Mouse (Mus musculus) brown adipose tissue, adult 24 weeks (tissue): ENCODE measurements around the gene Itgb5. TPM values are rescaled to one million over a fixed set of nuclear protein-coding genes. Genes with fewer than 3 reads are reported as not detected.
A peak's percentile ranks its signal among the peaks of the same experiment; 100 is the strongest.

Experiments used
- H3K27ac ChIP-seq: fragments of 200-500 bp; replicated peaks from 2 replicates; pipeline ENCODE4 v1.5.1; 2012; ENCODE audit warnings: low read depth, mild to moderate bottlenecking, low read length
- H3K4me1 ChIP-seq: fragments of 200-500 bp; 2 replicates; pipeline ENCODE4 v1.6.1; 2012; ENCODE audit warnings: low read length, mixed read lengths; ENCODE audit not compliant: control insufficient read depth, insufficient read depth, insufficient read length
- H3K4me3 ChIP-seq: fragments of 200-500 bp; 2 replicates; pipeline ENCODE4 v1.5.1; 2012; ENCODE audit warnings: low read depth, mild to moderate bottlenecking, low read length, moderate library complexity; ENCODE audit not compliant: insufficient read depth
- polyA plus RNA-seq: library from polyadenylated mRNA; stranded (reverse); fragments of >200 nt; gene quantifications from 2 replicates; pipeline ENCODE4 v1.2.4, GENCODE M21; 2012; ENCODE audit not compliant: missing spikeins, insufficient read depth, insufficient read length

Itgb5 gene
- polyA plus RNA-seq, 1 experiment = 42.1 TPM

- H3K27ac ChIP-seq = no peak overlapping the region
- H3K4me1 ChIP-seq = peaks cover 4% of the 10 kb centered on the region; the same call in 1 of the 2 replicates
- H3K4me3 ChIP-seq = no peak overlapping the region
Measured at GRCm38 (mm10) chr16:33844150-33844611, 14.7 kb downstream of the Itgb5 start.

GRCm38 (mm10) chr16:33844866-33845265 is 15.4 kb downstream of the Itgb5 start:
- no peak overlapping the region for H3K27ac ChIP-seq
- no peak overlapping the region for H3K4me3 ChIP-seq
- H3K4me1 ChIP-seq = peaks cover 4% of the 10 kb centered on the region; the same call in 1 of the 2 replicates

GRCm38 (mm10) chr16:33853271-33853670 is 23.8 kb downstream of the Itgb5 start:
- peaks cover 19% of the 10 kb centered on the region for H3K4me1 ChIP-seq
- H3K27ac ChIP-seq = no peak overlapping the region
- H3K4me3 ChIP-seq = no peak overlapping the region

DNA sequence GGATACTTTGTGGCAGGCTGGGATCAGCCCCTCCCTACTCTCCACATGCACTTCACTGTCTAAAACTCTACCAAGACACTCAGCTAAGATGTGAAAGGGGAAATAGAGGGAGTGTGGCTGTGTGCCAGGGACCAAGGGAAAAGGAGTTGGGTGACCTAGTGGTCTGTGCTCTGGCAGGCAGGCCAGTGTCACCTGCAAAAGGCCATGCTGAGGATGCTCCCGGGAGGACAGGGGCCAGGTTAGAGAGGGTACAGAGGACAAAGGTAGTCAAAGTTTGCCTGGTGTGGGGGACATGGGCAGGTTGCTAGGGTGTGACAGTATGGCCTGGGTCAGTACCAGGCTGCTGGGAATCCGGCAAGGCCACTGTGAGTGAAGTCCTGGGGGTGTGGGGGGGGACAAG is 29.3 kb downstream of the Itgb5 start:
- Histone ChIP-seq H3K4me1 (peaks cover 14% of the 10 kb centered on the region), H3K4me3 (no peak overlapping the region), H3K27ac (no peak overlapping the region)

DNA sequence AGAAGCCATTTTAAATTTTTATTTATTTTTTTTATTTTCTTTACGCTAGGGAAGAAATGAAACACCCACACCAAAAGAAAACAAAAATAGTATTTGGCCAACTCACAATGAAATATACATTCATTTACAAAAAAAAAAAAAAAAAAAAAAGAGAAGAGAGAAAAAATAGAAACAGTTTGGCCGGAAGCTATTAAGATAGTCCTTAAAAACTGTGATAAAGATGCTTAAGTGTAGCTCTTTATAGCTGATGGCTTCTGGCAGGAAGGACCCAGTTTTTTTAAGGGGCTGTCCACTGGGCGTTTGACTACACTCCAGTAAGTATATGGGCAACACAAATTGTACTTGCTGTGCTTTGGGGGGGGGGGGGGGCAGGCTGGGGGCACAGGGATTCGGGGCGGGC is 29.9 kb downstream of the Itgb5 start:
- no peak overlapping the region for H3K27ac ChIP-seq
- peaks cover 14% of the 10 kb centered on the region for H3K4me1 ChIP-seq
- H3K4me3 ChIP-seq = no peak overlapping the region

DNA sequence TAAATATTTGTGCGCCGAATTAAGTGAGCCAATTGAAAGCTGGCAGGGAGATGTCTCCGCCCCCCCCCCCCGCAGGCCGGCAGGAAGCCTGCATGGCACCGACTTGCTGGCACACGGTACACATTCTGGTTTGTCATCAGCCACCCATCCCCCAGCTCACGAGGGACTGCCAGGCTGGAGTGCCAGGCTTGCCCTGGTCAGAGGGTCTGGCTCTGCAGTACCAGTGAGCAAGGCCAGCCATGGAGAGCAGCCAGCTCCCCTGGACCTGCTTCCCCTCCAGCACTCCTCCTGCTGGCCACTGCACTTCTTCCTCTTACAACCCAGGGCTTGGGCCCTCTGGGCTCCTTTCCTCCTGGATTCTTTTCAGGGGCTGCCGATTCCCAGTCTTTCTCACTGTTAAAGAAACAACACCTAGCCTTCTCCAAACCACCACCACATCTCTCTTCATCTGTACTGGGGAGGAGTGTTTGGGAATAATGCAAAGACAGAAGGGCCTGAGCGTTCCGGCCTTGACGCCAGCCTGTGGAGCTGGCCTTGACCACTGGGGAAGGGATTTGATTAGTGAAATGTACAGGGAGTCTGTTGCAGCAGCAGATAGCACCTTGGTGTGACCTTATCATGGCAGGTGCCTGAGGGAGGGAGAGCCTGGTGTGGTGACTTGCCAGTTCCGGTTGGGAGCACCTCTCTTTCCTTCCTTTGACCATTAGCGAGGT is 30.7 kb downstream of the Itgb5 start:
- Histone ChIP-seq H3K4me3 (no peak overlapping the region), H3K27ac (peak overlapping the region; percentile 6; the same call in 1 of the 2 replicates), H3K4me1 (peaks cover 6% of the 10 kb centered on the region; the same call in 1 of the 2 replicates)

GRCm38 (mm10) chr16:33862406-33862805 is 32.9 kb downstream of the Itgb5 start:
- Histone ChIP-seq H3K4me3 (no peak overlapping the region), H3K27ac (no peak overlapping the region), H3K4me1 (no peaks in the 10 kb centered on the region; the same call in 1 of the 2 replicates)

- H3K27ac ChIP-seq = no peak overlapping the region
- H3K4me3 ChIP-seq = no peak overlapping the region
- no peaks in the 10 kb centered on the region; the same call in 1 of the 2 replicates for H3K4me1 ChIP-seq
Measured at GRCm38 (mm10) chr16:33863208-33863751, 33.8 kb downstream of the Itgb5 start.

GRCm38 (mm10) chr16:33870224-33870785 is 40.8 kb downstream of the Itgb5 start:
- Histone ChIP-seq H3K4me1 (peaks cover 3% of the 10 kb centered on the region; the same call in 1 of the 2 replicates), H3K4me3 (no peak overlapping the region), H3K27ac (no peak overlapping the region)

DNA sequence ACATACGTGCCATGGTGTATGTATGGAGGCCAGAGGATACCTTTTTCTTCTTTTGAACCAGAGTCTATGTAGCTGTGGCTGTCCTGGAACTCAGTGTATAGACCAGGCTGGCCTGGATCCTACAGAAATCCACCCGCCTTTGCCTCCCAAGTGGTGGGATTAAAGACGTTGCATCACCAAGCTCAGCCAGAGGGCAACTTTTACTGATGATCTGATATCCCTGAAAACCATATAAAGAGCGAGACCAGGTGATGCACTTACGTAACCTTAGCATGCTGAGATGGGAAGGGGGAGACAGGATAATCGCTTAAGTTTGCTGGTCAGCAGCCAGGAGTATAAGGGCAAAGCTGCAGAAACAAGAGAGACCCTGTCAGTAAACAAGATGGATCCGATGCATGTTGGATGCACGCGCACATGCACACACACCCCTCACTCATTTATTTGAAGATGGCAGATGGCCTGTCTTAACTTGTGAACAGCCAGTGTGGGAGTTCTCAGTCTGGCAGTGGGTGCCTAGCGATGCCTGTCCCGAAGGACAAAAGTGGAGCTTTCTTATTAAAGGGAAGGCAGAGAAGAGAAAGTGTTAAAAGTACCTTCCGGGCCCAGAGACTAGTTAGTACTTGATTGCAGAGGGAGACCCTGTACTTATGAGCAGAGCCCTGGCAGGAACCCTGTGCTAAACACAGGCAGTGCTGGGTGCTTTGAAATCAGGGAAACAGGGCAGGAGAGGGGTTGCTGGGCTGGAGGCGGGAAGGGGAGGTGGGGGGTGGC is 41.7 kb downstream of the Itgb5 start:
- no peak overlapping the region for H3K4me3 ChIP-seq
- peaks cover 3% of the 10 kb centered on the region; the same call in 1 of the 2 replicates for H3K4me1 ChIP-seq
- H3K27ac ChIP-seq = no peak overlapping the region

DNA sequence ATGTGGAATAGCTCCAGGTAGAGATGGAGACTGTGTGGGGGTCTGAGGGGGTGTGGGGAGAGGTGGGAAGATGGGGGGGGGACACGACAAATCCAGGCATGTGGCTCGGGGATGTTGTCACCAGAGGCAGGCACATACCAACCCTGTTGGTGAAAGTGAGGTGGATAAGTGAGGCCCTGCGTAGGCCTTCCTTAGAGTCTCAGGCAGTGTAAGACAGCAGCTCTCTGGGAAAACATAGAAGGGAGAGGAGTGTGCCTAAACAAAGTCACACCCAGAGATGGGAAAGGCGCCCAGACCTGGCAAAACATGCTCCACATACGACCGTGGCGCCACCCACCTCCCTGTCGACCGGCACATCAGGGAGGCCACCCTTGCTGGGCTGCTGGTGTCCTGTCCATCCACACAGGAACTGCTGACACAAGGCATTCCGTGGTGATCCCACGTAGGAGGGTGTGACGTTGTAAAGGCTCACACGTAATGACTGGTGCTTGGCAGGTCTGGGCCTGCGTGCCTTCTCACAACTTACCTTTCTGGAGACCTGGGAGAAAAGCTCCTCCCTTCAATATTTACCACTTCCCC is 42.5 kb downstream of the Itgb5 start:
- Histone ChIP-seq H3K4me1 (peaks cover 3% of the 10 kb centered on the region; the same call in 1 of the 2 replicates), H3K4me3 (no peak overlapping the region), H3K27ac (no peak overlapping the region)

DNA sequence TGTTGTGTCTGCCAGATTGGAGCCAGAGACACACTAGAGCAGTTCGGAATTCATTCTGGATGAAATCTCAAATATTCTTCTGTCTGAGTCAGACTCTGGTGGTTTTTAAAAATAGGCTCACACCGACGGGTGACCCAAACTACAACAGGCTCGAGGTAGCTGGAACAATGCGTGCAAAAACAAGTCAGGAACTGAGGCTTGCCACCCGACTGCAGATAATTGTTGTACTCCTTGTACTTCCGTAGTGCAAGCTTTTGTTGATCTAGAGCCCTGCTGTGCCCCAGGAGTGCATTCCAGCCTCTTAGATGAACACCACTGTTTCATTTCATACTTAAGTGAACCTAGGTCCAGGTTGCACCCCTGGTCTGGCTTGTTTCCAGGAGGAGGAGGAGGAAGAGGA is 43.8 kb downstream of the Itgb5 start:
- H3K27ac ChIP-seq = no peak overlapping the region
- H3K4me3 ChIP-seq = no peak overlapping the region
- H3K4me1 ChIP-seq = peaks cover 6% of the 10 kb centered on the region; the same call in 1 of the 2 replicates

DNA sequence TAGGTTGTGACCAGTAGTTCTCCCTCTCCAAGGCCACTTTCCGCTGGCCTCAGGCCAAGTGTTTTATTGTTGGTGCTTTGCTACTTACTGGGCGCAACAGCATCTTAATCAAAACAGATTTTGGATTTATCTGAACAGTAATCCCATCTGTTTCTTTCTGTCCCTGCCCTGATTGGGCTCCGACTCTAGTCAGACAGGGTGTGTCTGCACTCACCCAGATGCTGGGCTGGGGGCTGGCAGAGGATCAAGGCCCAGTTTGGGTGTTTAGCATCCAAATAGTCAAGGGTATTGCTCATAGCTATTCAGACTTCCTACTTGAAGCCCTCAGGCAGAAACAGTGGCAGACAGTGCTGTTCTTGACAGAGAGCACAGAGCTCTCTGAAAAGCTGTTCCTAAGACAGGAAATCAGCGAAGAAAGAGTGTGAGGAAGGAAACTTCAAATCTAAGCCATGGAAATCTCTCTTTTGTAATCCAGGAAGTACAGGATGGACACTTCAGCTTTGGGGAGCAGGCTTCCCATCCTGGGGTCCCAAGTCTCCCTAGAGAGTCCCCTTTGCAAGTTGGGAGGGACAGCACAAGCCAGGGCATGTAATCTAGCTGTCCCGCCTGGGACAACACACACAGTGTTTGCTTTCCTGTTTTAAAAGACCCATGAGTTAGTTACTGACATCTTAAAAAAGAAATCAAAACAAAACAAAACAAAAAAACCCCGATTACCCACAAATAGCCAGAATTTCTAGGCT is 48.7 kb downstream of the Itgb5 start:
- H3K4me1 ChIP-seq = peaks cover 7% of the 10 kb centered on the region
- peak overlapping the region; percentile 11; the same call in 1 of the 2 replicates for H3K27ac ChIP-seq
- no peak overlapping the region for H3K4me3 ChIP-seq

- Histone ChIP-seq H3K27ac (no peak overlapping the region), H3K4me3 (no peak overlapping the region), H3K4me1 (peaks cover 14% of the 10 kb centered on the region)
Measured at GRCm38 (mm10) chr16:33879031-33879430, 49.6 kb downstream of the Itgb5 start.
